8 mouse cellular contexts compared by ENCODE assay signal in genomic region chr8:120071684-120072083, GRCm38 (mm10). TPM values are rescaled to one million over a fixed set of nuclear protein-coding genes. Genes with fewer than 3 reads are reported as not detected.
DNase-seq lines count a peak whose midpoint lies in the region; ATAC-seq and TF ChIP-seq lines count a peak whose summit lies in the region.

No protein-coding gene starts in this region.

- peaks cover 15% of the 10 kb centered on the region for H3K4me1 ChIP-seq in G1E (ENCODE audit: insufficient read depth, low read depth, low read length)
- no peaks in the 10 kb centered on the region for H3K4me1 ChIP-seq in forebrain, embryonic 14.5 days (ENCODE audit: control insufficient read depth, insufficient read depth, low read length)
- no peaks in the 10 kb centered on the region for H3K4me1 ChIP-seq in liver, postnatal 0 days (ENCODE audit: insufficient read depth)

- WGBS in forebrain, embryonic 14.5 days: 25% methylated on average over 4 of the region's 4 CpGs
- 34% methylated on average over 4 of the region's 4 CpGs for WGBS in liver, postnatal 0 days (ENCODE audit: insufficient replicate concordance)

- H3K9me3 ChIP-seq in G1E (replicated peaks): no peaks in the 10 kb centered on the region
- no peaks in the 10 kb centered on the region for H3K9me3 ChIP-seq in forebrain, embryonic 14.5 days (replicated peaks; ENCODE audit: control insufficient read depth, low read length)
- no peaks in the 10 kb centered on the region for H3K9me3 ChIP-seq in liver, postnatal 0 days (ENCODE audit: low read length)

- H3K27ac ChIP-seq in forebrain, embryonic 14.5 days (ENCODE audit: low read depth, low read length): no peak overlapping the region
- no peak overlapping the region for H3K27ac ChIP-seq in liver, postnatal 0 days (ENCODE audit: low read depth)

- no peak overlapping the region for H3K4me3 ChIP-seq in G1E (ENCODE audit: low read depth, low read length)
- no peak overlapping the region for H3K4me3 ChIP-seq in forebrain, embryonic 14.5 days (ENCODE audit: low read depth, low read length)
- no peak overlapping the region for H3K4me3 ChIP-seq in liver, postnatal 0 days (ENCODE audit: low read depth, low read length)

- DNase-seq in G1E (ENCODE audit: low spot score): peak; percentile 49
- DNase-seq in cerebellum, adult 11 months: peak; percentile 84
- peak; percentile 82 for DNase-seq in forebrain, embryonic 14.5 days (ENCODE audit: low spot score)
- DNase-seq in heart, postnatal 36 days: peak; percentile 88 to 92
- DNase-seq in layer of hippocampus, adult 11-12 months (ENCODE audit: low spot score): peak; percentile 90
- peak; percentile 85 for DNase-seq in liver, postnatal 0 days
- peak; percentile 54 for DNase-seq in ovary, adult 18-20 months (ENCODE audit: low spot score)
- peak; percentile 41 to 53 for DNase-seq in thymus, adult 18-20 months

- TF ChIP-seq EP300 in liver, postnatal 0 days (IDR thresholded peaks at IDR 0.05; ENCODE audit: low read depth): no peak

- peak; percentile 52 for ATAC-seq in G1E (ENCODE audit: extremely low read depth, insufficient number of reproducible peaks, low FRiP score, poor library complexity, severe bottlenecking)
- ATAC-seq in forebrain, embryonic 14.5 days: peak; percentile 75
- ATAC-seq in liver, postnatal 0 days: peak; percentile 67; the same call in 1 of the 2 replicates

- TF ChIP-seq CTCF in G1E (IDR thresholded peaks at IDR 0.05; ENCODE audit: low read depth, low read length): peak; percentile 97
- TF ChIP-seq CTCF in liver, postnatal 0 days (IDR thresholded peaks at IDR 0.05; ENCODE audit: low read depth): peak; percentile 98

- peaks cover 69% of the 10 kb centered on the region for H3K27me3 ChIP-seq in G1E (ENCODE audit: insufficient read depth, low read length)
- H3K27me3 ChIP-seq in forebrain, embryonic 14.5 days (replicated peaks; ENCODE audit: control insufficient read depth, insufficient read depth, low read length): no peaks in the 10 kb centered on the region
- H3K27me3 ChIP-seq in liver, postnatal 0 days (ENCODE audit: insufficient read depth, low read length): no peaks in the 10 kb centered on the region

- no peaks in the 10 kb centered on the region for H3K36me3 ChIP-seq in G1E (replicated peaks)
- no peaks in the 10 kb centered on the region for H3K36me3 ChIP-seq in forebrain, embryonic 14.5 days (ENCODE audit: control insufficient read depth, insufficient read depth, low read length)
- no peaks in the 10 kb centered on the region for H3K36me3 ChIP-seq in liver, postnatal 0 days (replicated peaks; ENCODE audit: insufficient read depth, low read length)

- no peak overlapping the region for H3K4me2 ChIP-seq in forebrain, embryonic 14.5 days (ENCODE audit: low read length)
- H3K4me2 ChIP-seq in liver, postnatal 0 days (ENCODE audit: low read depth, low read length): no peak overlapping the region

- intact Hi-C loops in heart, postnatal 36 days (cut with DNase I): loop anchor here (2.0 to 5.0 kb wide), 3 partner anchors 79 to 289 kb away; partner anchors contain the start of gene Crispld2

- no peak overlapping the region for H3K9ac ChIP-seq in forebrain, embryonic 14.5 days (ENCODE audit: low read length)
- no peak overlapping the region for H3K9ac ChIP-seq in liver, postnatal 0 days (replicated peaks)

RNA-seq across cellular contexts. Expression of gene Zdhhc7, which starts 29.6 kb away (rescaled TPM):
- total RNA-seq in G1E (2014; fragmentation: Nextera tagmentation) (11.0 and 18.3 TPM in 2 replicates), G1E (2017) (23.3 and 25.2 TPM in 2 replicates)
- polyA plus RNA-seq in G1E (2012): 23.7 and 24.9 TPM in 2 replicates
- 19.5 and 21.8 TPM in 2 replicates for polyA plus RNA-seq in forebrain, embryonic 14.5 days (2014; fragmentation: Nextera tagmentation; extraction: Ambion mirVana)
- total RNA-seq in heart, postnatal 36 days (2021): 10 to 100 TPM; 30.5 to 31.1 TPM
- 9.9 and 10.8 TPM in 2 replicates for polyA plus RNA-seq in liver, postnatal 0 days (2015; fragmentation: Nextera tagmentation; extraction: Ambion mirVana)

RNA-seq across cellular contexts. Expression of gene 6430548M08Rik, which starts 42.3 kb away (rescaled TPM):
- not detected in 2 replicates for total RNA-seq in G1E (2014; fragmentation: Nextera tagmentation)
- total RNA-seq in G1E (2017): 2.3 and 4.4 TPM in 2 replicates
- 0.05 and 0.07 TPM in 2 replicates for polyA plus RNA-seq in G1E (2012)
- 20.4 and 30.1 TPM in 2 replicates for polyA plus RNA-seq in forebrain, embryonic 14.5 days (2014; fragmentation: Nextera tagmentation; extraction: Ambion mirVana)
- 10 to 100 TPM; 13.8 to 15.9 TPM for total RNA-seq in heart, postnatal 36 days (2021)
- 4.9 and 5.1 TPM in 2 replicates for polyA plus RNA-seq in liver, postnatal 0 days (2015; fragmentation: Nextera tagmentation; extraction: Ambion mirVana)
